Mouse (Mus musculus) neutrophil, adult 5-6 weeks (primary cell): Measurements from ENCODE around the gene Kalrn. TPM values are rescaled to one million over a fixed set of nuclear protein-coding genes. Genes with fewer than 3 reads are reported as not detected.

Experiments used
- ATAC-seq: fragments of 151-379, 151-347 bp; 2 replicates; pipeline ENCODE4 v1.8.0; 2017; ENCODE audit warnings: mild to moderate bottlenecking, moderate TSS enrichment; ENCODE audit not compliant: insufficient number of reproducible peaks, poor library complexity, low FRiP score, severe bottlenecking; ENCODE audit errors: extremely low read depth
- total RNA-seq: library from RNA; stranded (forward); fragments of 200-1000 nt; gene quantifications from 2 replicates; pipeline ENCODE4 v1.2.3, GENCODE M21; 2017

Kalrn gene
- total RNA-seq, 1 experiment from 2014 or later = 6.1 TPM

GRCm38 (mm10) chr16:34047543-34047942, 525.8 kb downstream of the Kalrn start:
- no peak for ATAC-seq

GRCm38 (mm10) chr16:34047006-34047360, 526.3 kb downstream of the Kalrn start:
- no peak for ATAC-seq

- ATAC-seq = no peak
Measured at GRCm38 (mm10) chr16:34046268-34047005, 526.9 kb downstream of the Kalrn start.

GRCm38 (mm10) chr16:34044539-34044938, 528.8 kb downstream of the Kalrn start:
- ATAC-seq = no peak

GRCm38 (mm10) chr16:34043048-34043795, 530.1 kb downstream of the Kalrn start:
- ATAC-seq = no peak

GRCm38 (mm10) chr16:34042586-34042985, 530.7 kb downstream of the Kalrn start:
- no peak for ATAC-seq

GRCm38 (mm10) chr16:34040276-34040675, 533.1 kb downstream of the Kalrn start:
- ATAC-seq = no peak

- ATAC-seq = no peak
Measured at GRCm38 (mm10) chr16:34039736-34040135, 533.6 kb downstream of the Kalrn start.

- no peak for ATAC-seq
Measured at GRCm38 (mm10) chr16:34036327-34037047, 536.8 kb downstream of the Kalrn start.

GRCm38 (mm10) chr16:34035780-34036179, 537.6 kb downstream of the Kalrn start:
- no peak for ATAC-seq

GRCm38 (mm10) chr16:34034267-34034666, 539.1 kb downstream of the Kalrn start:
- ATAC-seq = no peak

GRCm38 (mm10) chr16:34032011-34032645, 541.2 kb downstream of the Kalrn start:
- no peak for ATAC-seq

GRCm38 (mm10) chr16:34031565-34031964, 541.8 kb downstream of the Kalrn start:
- ATAC-seq = no peak

GRCm38 (mm10) chr16:34030379-34030778, 543.0 kb downstream of the Kalrn start:
- ATAC-seq = no peak

GRCm38 (mm10) chr16:34029790-34030189, 543.5 kb downstream of the Kalrn start:
- ATAC-seq = no peak

- ATAC-seq = no peak
Measured at GRCm38 (mm10) chr16:34017241-34017640, 556.1 kb downstream of the Kalrn start.

GRCm38 (mm10) chr16:34011991-34012845, 561.1 kb downstream of the Kalrn start:
- ATAC-seq = no peak

GRCm38 (mm10) chr16:34009567-34009966, 563.8 kb downstream of the Kalrn start:
- no peak for ATAC-seq
